8 mouse cellular contexts compared by ENCODE assay signal in genomic region chr9:124422900-124423551, GRCm38 (mm10). TPM values are rescaled to one million over a fixed set of nuclear protein-coding genes. Genes with fewer than 3 reads are reported as not detected.
DNase-seq lines count a peak whose midpoint lies in the region; ATAC-seq and TF ChIP-seq lines count a peak whose summit lies in the region.

No protein-coding gene starts in this region.

- peak overlapping the region; percentile 84 for H3K4me3 ChIP-seq in gastrocnemius, adult 2 months
- peak overlapping the region; percentile 98 for H3K4me3 ChIP-seq in megakaryocyte, embryonic 14.5 days (replicated peaks)

- H3K36me3 ChIP-seq in megakaryocyte, embryonic 14.5 days (replicated peaks; ENCODE audit: low read length), result no peaks in the 10 kb centered on the region

- ATAC-seq in common myeloid progenitor, adult 5-6 weeks (replicated peaks; ENCODE audit: low read depth, poor library complexity, severe bottlenecking), result peak; percentile 46

- peak; percentile 99 for DNase-seq in ZHBTc4 (ENCODE audit: low read depth, low spot score)
- peak; percentile 96 for DNase-seq in gastrocnemius, adult 2 months
- peak; percentile 64 for DNase-seq in hindlimb bud, embryonic 11.5 days (ENCODE audit: extremely low spot score, low read depth, low spot score)
- peak; percentile 88 to 98 for DNase-seq in left cerebral cortex, adult 8-10 months (ENCODE audit: low spot score in 2 of 2)
- DNase-seq in right cerebral cortex, postnatal 10 days (ENCODE audit: low spot score in 2 of 2), result peak; percentile 95 to 97
- peak; percentile 90 to 96 for DNase-seq in urinary bladder, postnatal 36 days (ENCODE audit: low spot score in 2 of 2)

- H3K4me1 ChIP-seq in megakaryocyte, embryonic 14.5 days, result no peaks in the 10 kb centered on the region

- no peak for TF ChIP-seq CTCF in gastrocnemius, adult 2 months (IDR thresholded peaks at IDR 0.05)

- no peaks in the 10 kb centered on the region for H3K27me3 ChIP-seq in megakaryocyte, embryonic 14.5 days (replicated peaks)

- intact Hi-C loops in gastrocnemius, adult 2 months (cut with DNase I), result loop anchor here (5.0 kb wide), 1 partner anchor 581 kb away; no protein-coding TSS in a partner anchor

- H3K9me3 ChIP-seq in megakaryocyte, embryonic 14.5 days, result no peaks in the 10 kb centered on the region

- peak overlapping the region; percentile 96 for H3K27ac ChIP-seq in gastrocnemius, adult 2 months

RNA-seq across cellular contexts. Expression of gene Ppp2r3d, which starts 53.7 kb away (rescaled TPM):
- total RNA-seq in common myeloid progenitor, adult 5-6 weeks (2017), result 11.1 and 23.5 TPM in 2 replicates
- 10 to 100 TPM; 29.8 to 36.0 TPM for total RNA-seq in gastrocnemius, adult 2 months (2021)
- total RNA-seq in left cerebral cortex, adult 8-10 months (2022), result 100 to 1,000 TPM in 2 of 4 experiments, 10 to 100 TPM in 2; 94.9 to 111 (median 99.1) TPM
- 218 and 578 TPM in 2 replicates for polyA plus RNA-seq in megakaryocyte, embryonic 14.5 days (2012; ENCODE audit: insufficient read depth, low replicate concordance)

Comparison
In these comparisons a context has a peak if more than half of its experiments do, and no peak if none do; other contexts are left out.
1. Peak in every context shown above with its lines: DNase-seq, ATAC-seq, H3K4me3 ChIP-seq and H3K27ac ChIP-seq.